Mouse (Mus musculus): ENCODE results near the gene Abhd2. TPM values are rescaled to one million over a fixed set of nuclear protein-coding genes. Genes with fewer than 3 reads are reported as not detected.
A peak's percentile ranks its signal among the peaks of the same experiment; 100 is the strongest.

Abhd2 gene
- polyA plus RNA-seq, 1 experiment from 2014 or later, result 4.9 TPM

GRCm38 (mm10) chr7:79269411-79269810 lies 3.6 kb upstream of the Abhd2 start:
- Histone ChIP-seq H3K9ac (ENCODE audit: low read depth, low read length) (peak overlapping the region; percentile 47; the same call in 1 of the 2 replicates), H3K27me3 (ENCODE audit: control insufficient read depth, insufficient read depth, low read length) (no peaks in the 10 kb centered on the region), H3K4me3 (ENCODE audit: low read depth, low read length) (no peak overlapping the region), H3K27ac (ENCODE audit: low read depth, low read length) (peak overlapping the region; percentile 80), H3K4me2 (peak overlapping the region; percentile 36; the same call in 1 of the 2 replicates), H3K9me3 (replicated peaks; ENCODE audit: control insufficient read depth, low read length) (no peaks in the 10 kb centered on the region), H3K36me3 (ENCODE audit: control insufficient read depth, insufficient read depth, low read length) (no peaks in the 10 kb centered on the region), H3K4me1 (ENCODE audit: control insufficient read depth, insufficient read depth, low read length) (peaks cover 32% of the 10 kb centered on the region)
- no peak for ATAC-seq (replicated peaks; ENCODE audit: insufficient number of reproducible peaks, low FRiP score, low TSS enrichment)
- 30% methylated on average over 8 of the region's 8 CpGs for WGBS (ENCODE audit: insufficient replicate concordance)

- 19% methylated on average over 1 of the region's 1 CpGs for WGBS (ENCODE audit: insufficient replicate concordance)
- peak; percentile 41; the same call in 1 of the 2 replicates for ATAC-seq (replicated peaks; ENCODE audit: insufficient number of reproducible peaks, low FRiP score, low TSS enrichment)
- Histone ChIP-seq H3K9me3 (replicated peaks; ENCODE audit: control insufficient read depth, low read length) (no peaks in the 10 kb centered on the region), H3K36me3 (ENCODE audit: control insufficient read depth, insufficient read depth, low read length) (no peaks in the 10 kb centered on the region), H3K4me2 (peak overlapping the region; percentile 36; the same call in 1 of the 2 replicates), H3K9ac (ENCODE audit: low read depth, low read length) (0 out of 2 replicates have a peak overlapping the region, but pooled peaks have one; percentile 47), H3K4me1 (ENCODE audit: control insufficient read depth, insufficient read depth, low read length) (peaks cover 34% of the 10 kb centered on the region), H3K4me3 (ENCODE audit: low read depth, low read length) (no peak overlapping the region), H3K27ac (ENCODE audit: low read depth, low read length) (peak overlapping the region; percentile 80; the same call in 1 of the 2 replicates), H3K27me3 (ENCODE audit: control insufficient read depth, insufficient read depth, low read length) (no peaks in the 10 kb centered on the region)
These were observed 3.1 kb upstream of the Abhd2 start for GRCm38 (mm10) chr7:79269866-79270265.

GRCm38 (mm10) chr7:79270961-79271387 lies 2.0 kb upstream of the Abhd2 start:
- WGBS (ENCODE audit: insufficient replicate concordance), result 66% methylated on average over 9 of the region's 9 CpGs
- no peak overlapping the region for H3K4me3 ChIP-seq (ENCODE audit: low read depth, low read length)
- peaks cover 37% of the 10 kb centered on the region for H3K4me1 ChIP-seq (ENCODE audit: control insufficient read depth, insufficient read depth, low read length)
- H3K4me2 ChIP-seq, result no peak overlapping the region; the same call in 1 of the 2 replicates
- H3K27me3 ChIP-seq (ENCODE audit: control insufficient read depth, insufficient read depth, low read length), result no peaks in the 10 kb centered on the region
- no peaks in the 10 kb centered on the region for H3K36me3 ChIP-seq (ENCODE audit: control insufficient read depth, insufficient read depth, low read length)
- peak overlapping the region; percentile 43 for H3K27ac ChIP-seq (ENCODE audit: low read depth, low read length)
- no peaks in the 10 kb centered on the region for H3K9me3 ChIP-seq (replicated peaks; ENCODE audit: control insufficient read depth, low read length)
- no peak overlapping the region for H3K9ac ChIP-seq (ENCODE audit: low read depth, low read length)
- no peak for ATAC-seq (replicated peaks; ENCODE audit: insufficient number of reproducible peaks, low FRiP score, low TSS enrichment)

- peak overlapping the region; percentile 74 for H3K4me2 ChIP-seq
- H3K27ac ChIP-seq (ENCODE audit: low read depth, low read length), result peak overlapping the region; percentile 72
- peak overlapping the region; percentile 36 for H3K4me3 ChIP-seq (ENCODE audit: low read depth, low read length)
- peak overlapping the region; percentile 53 for H3K9ac ChIP-seq (ENCODE audit: low read depth, low read length)
- no peaks in the 10 kb centered on the region for H3K36me3 ChIP-seq (ENCODE audit: control insufficient read depth, insufficient read depth, low read length)
- no peaks in the 10 kb centered on the region for H3K27me3 ChIP-seq (ENCODE audit: control insufficient read depth, insufficient read depth, low read length)
- peaks cover 38% of the 10 kb centered on the region for H3K4me1 ChIP-seq (ENCODE audit: control insufficient read depth, insufficient read depth, low read length)
- 71% methylated on average over 16 of the region's 16 CpGs for WGBS (ENCODE audit: insufficient replicate concordance)
- H3K9me3 ChIP-seq (replicated peaks; ENCODE audit: control insufficient read depth, low read length), result no peaks in the 10 kb centered on the region
- no peak for ATAC-seq (replicated peaks; ENCODE audit: insufficient number of reproducible peaks, low FRiP score, low TSS enrichment)
These were observed 874 bp upstream of the Abhd2 start for GRCm38 (mm10) chr7:79271861-79272788.

- peak overlapping the region; percentile 88 for H3K4me3 ChIP-seq (ENCODE audit: low read depth, low read length)
- peak overlapping the region; percentile 72; the same call in 1 of the 2 replicates for H3K27ac ChIP-seq (ENCODE audit: low read depth, low read length)
- peak overlapping the region; percentile 92 for H3K4me2 ChIP-seq
- no peaks in the 10 kb centered on the region for H3K27me3 ChIP-seq (ENCODE audit: control insufficient read depth, insufficient read depth, low read length)
- peaks cover 37% of the 10 kb centered on the region for H3K4me1 ChIP-seq (ENCODE audit: control insufficient read depth, insufficient read depth, low read length)
- no peak for ATAC-seq (replicated peaks; ENCODE audit: insufficient number of reproducible peaks, low FRiP score, low TSS enrichment)
- H3K9me3 ChIP-seq (replicated peaks; ENCODE audit: control insufficient read depth, low read length), result no peaks in the 10 kb centered on the region
- no peaks in the 10 kb centered on the region for H3K36me3 ChIP-seq (ENCODE audit: control insufficient read depth, insufficient read depth, low read length)
- peak overlapping the region; percentile 87 for H3K9ac ChIP-seq (ENCODE audit: low read depth, low read length)
- 23% methylated on average over 15 of the region's 15 CpGs for WGBS (ENCODE audit: insufficient replicate concordance)
These were observed 906 bp downstream of the Abhd2 start for GRCm38 (mm10) chr7:79273738-79274472.

- 78% methylated on average over 8 of the region's 8 CpGs for WGBS (ENCODE audit: insufficient replicate concordance)
- no peak overlapping the region for H3K27ac ChIP-seq (ENCODE audit: low read depth, low read length)
- H3K27me3 ChIP-seq (ENCODE audit: control insufficient read depth, insufficient read depth, low read length), result no peaks in the 10 kb centered on the region
- no peak overlapping the region for H3K4me3 ChIP-seq (ENCODE audit: low read depth, low read length)
- H3K9ac ChIP-seq (ENCODE audit: low read depth, low read length), result no peak overlapping the region
- ATAC-seq (replicated peaks; ENCODE audit: insufficient number of reproducible peaks, low FRiP score, low TSS enrichment), result no peak
- H3K9me3 ChIP-seq (replicated peaks; ENCODE audit: control insufficient read depth, low read length), result no peaks in the 10 kb centered on the region
- H3K4me1 ChIP-seq (ENCODE audit: control insufficient read depth, insufficient read depth, low read length), result peaks cover 37% of the 10 kb centered on the region
- peak overlapping the region; percentile 92 for H3K4me2 ChIP-seq
- H3K36me3 ChIP-seq (ENCODE audit: control insufficient read depth, insufficient read depth, low read length), result no peaks in the 10 kb centered on the region
These were observed 1.5 kb downstream of the Abhd2 start for GRCm38 (mm10) chr7:79274473-79275010.

GRCm38 (mm10) chr7:79275345-79275744 lies 2.3 kb downstream of the Abhd2 start:
- H3K27ac ChIP-seq (ENCODE audit: low read depth, low read length), result no peak overlapping the region
- 18% methylated on average over 11 of the region's 11 CpGs for WGBS (ENCODE audit: insufficient replicate concordance)
- peak overlapping the region; percentile 92 for H3K4me2 ChIP-seq
- ATAC-seq (replicated peaks; ENCODE audit: insufficient number of reproducible peaks, low FRiP score, low TSS enrichment), result no peak
- H3K4me1 ChIP-seq (ENCODE audit: control insufficient read depth, insufficient read depth, low read length), result peaks cover 34% of the 10 kb centered on the region
- H3K36me3 ChIP-seq (ENCODE audit: control insufficient read depth, insufficient read depth, low read length), result no peaks in the 10 kb centered on the region
- peak overlapping the region; percentile 29 for H3K4me3 ChIP-seq (ENCODE audit: low read depth, low read length)
- no peaks in the 10 kb centered on the region for H3K27me3 ChIP-seq (ENCODE audit: control insufficient read depth, insufficient read depth, low read length)
- H3K9me3 ChIP-seq (replicated peaks; ENCODE audit: control insufficient read depth, low read length), result no peaks in the 10 kb centered on the region
- 0 out of 2 replicates have a peak overlapping the region, but pooled peaks have one; percentile 39 for H3K9ac ChIP-seq (ENCODE audit: low read depth, low read length)

- Histone ChIP-seq H3K4me2 (no peak overlapping the region), H3K36me3 (ENCODE audit: control insufficient read depth, insufficient read depth, low read length) (no peaks in the 10 kb centered on the region), H3K27me3 (ENCODE audit: control insufficient read depth, insufficient read depth, low read length) (no peaks in the 10 kb centered on the region), H3K27ac (ENCODE audit: low read depth, low read length) (no peak overlapping the region), H3K4me1 (ENCODE audit: control insufficient read depth, insufficient read depth, low read length) (peaks cover 34% of the 10 kb centered on the region), H3K4me3 (ENCODE audit: low read depth, low read length) (no peak overlapping the region), H3K9me3 (replicated peaks; ENCODE audit: control insufficient read depth, low read length) (no peaks in the 10 kb centered on the region), H3K9ac (ENCODE audit: low read depth, low read length) (no peak overlapping the region)
- no peak for ATAC-seq (replicated peaks; ENCODE audit: insufficient number of reproducible peaks, low FRiP score, low TSS enrichment)
- whole genome bisulfite sequencing (ENCODE audit: insufficient replicate concordance), result 79% methylated on average over 13 of the region's 13 CpGs
These were observed 5.4 kb downstream of the Abhd2 start for GRCm38 (mm10) chr7:79278432-79278831.

Measured in heart, embryonic 11.5 days (tissue).